24 mouse cellular contexts compared by ENCODE assay signal in genomic region chr19:18057256-18057890, GRCm38 (mm10).
DNase-seq lines count a peak whose midpoint lies in the region; ATAC-seq and TF ChIP-seq lines count a peak whose summit lies in the region.
"Had no signal": no experiment of that assay in that cellular context is flagged by ENCODE, and none has a peak within 500 bp of the region (broad histone marks: within the 10 kb centered on the region; RNA-seq: fewer than 3 reads in every experiment).

No protein-coding gene starts in this region.

- peak; percentile 33 to 48 for DNase-seq in cerebellum, postnatal 10 days
- no peak for DNase-seq in cerebellum, adult 11 months
- DNase-seq in kidney, adult 9 months = no peak
- DNase-seq in kidney, postnatal 0 days (ENCODE audit: low spot score) = peak; percentile 58
- no peak for DNase-seq in kidney, adult 11 months
- DNase-seq in limb, embryonic 10.5 days (ENCODE audit: low spot score) = no peak
- DNase-seq: adrenal gland, adult 8-10 months; adrenal gland, postnatal 14 days; adrenal gland, postnatal 36 days; B cell, adult 2 months; cerebellum, adult 18-20 months; cerebellum, adult 8-10 months; cerebellum, adult 9-11 months had no signal

- H3K27ac ChIP-seq in kidney, embryonic 15.5 days = peak overlapping the region; percentile 27; the same call in 1 of the 2 replicates
- H3K27ac ChIP-seq in kidney, postnatal 0 days = no peak overlapping the region
- H3K27ac ChIP-seq in limb, embryonic 13.5 days = peak overlapping the region; percentile 22; the same call in 1 of the 2 replicates
- no peak overlapping the region for H3K27ac ChIP-seq in limb, embryonic 10.5 days
- H3K27ac ChIP-seq: embryonic facial prominence, embryonic 10.5 days; embryonic facial prominence, embryonic 12.5 days; forebrain, embryonic 13.5 days; forebrain, embryonic 15.5 days had no signal

- no peak overlapping the region for H3K4me3 ChIP-seq in kidney, embryonic 15.5 days (replicated peaks)
- no peak overlapping the region for H3K4me3 ChIP-seq in kidney, postnatal 0 days (replicated peaks; ENCODE audit: low read depth, low read length)
- no peak overlapping the region for H3K4me3 ChIP-seq in limb, embryonic 13.5 days
- no peak overlapping the region for H3K4me3 ChIP-seq in limb, embryonic 10.5 days
- H3K4me3 ChIP-seq: embryonic facial prominence, embryonic 10.5 days; embryonic facial prominence, embryonic 12.5 days; forebrain, embryonic 13.5 days; forebrain, embryonic 15.5 days had no signal

- H3K9ac ChIP-seq in kidney, embryonic 15.5 days = no peak overlapping the region
- H3K9ac ChIP-seq in kidney, postnatal 0 days (ENCODE audit: low read depth, low read length) = no peak overlapping the region
- H3K9ac ChIP-seq in limb, embryonic 13.5 days = no peak overlapping the region
- H3K9ac ChIP-seq: embryonic facial prominence, embryonic 12.5 days; forebrain, embryonic 13.5 days; forebrain, embryonic 15.5 days had no signal

- H3K4me2 ChIP-seq in kidney, embryonic 15.5 days = no peak overlapping the region
- peak overlapping the region; percentile 44; the same call in 1 of the 2 replicates for H3K4me2 ChIP-seq in kidney, postnatal 0 days (ENCODE audit: low read length)
- no peak overlapping the region for H3K4me2 ChIP-seq in limb, embryonic 13.5 days (replicated peaks)
- H3K4me2 ChIP-seq: embryonic facial prominence, embryonic 12.5 days; forebrain, embryonic 13.5 days; forebrain, embryonic 15.5 days had no signal

- no peaks in the 10 kb centered on the region for H3K36me3 ChIP-seq in kidney, embryonic 15.5 days
- no peaks in the 10 kb centered on the region for H3K36me3 ChIP-seq in kidney, postnatal 0 days (ENCODE audit: insufficient read depth, low read length)
- H3K36me3 ChIP-seq in limb, embryonic 13.5 days = no peaks in the 10 kb centered on the region
- no peaks in the 10 kb centered on the region for H3K36me3 ChIP-seq in limb, embryonic 10.5 days
- H3K36me3 ChIP-seq: embryonic facial prominence, embryonic 10.5 days; embryonic facial prominence, embryonic 12.5 days; forebrain, embryonic 15.5 days; G1E had no signal

- no peak for TF ChIP-seq CTCF in kidney, postnatal 0 days (IDR thresholded peaks at IDR 0.05; ENCODE audit: low read depth)

- H3K9me3 ChIP-seq in kidney, embryonic 15.5 days (replicated peaks) = no peaks in the 10 kb centered on the region
- H3K9me3 ChIP-seq in kidney, postnatal 0 days (replicated peaks; ENCODE audit: low read length) = no peaks in the 10 kb centered on the region
- H3K9me3 ChIP-seq in limb, embryonic 13.5 days = no peaks in the 10 kb centered on the region
- no peaks in the 10 kb centered on the region for H3K9me3 ChIP-seq in limb, embryonic 10.5 days (replicated peaks)
- H3K9me3 ChIP-seq: embryonic facial prominence, embryonic 10.5 days; embryonic facial prominence, embryonic 12.5 days; forebrain, embryonic 13.5 days; forebrain, embryonic 15.5 days; G1E had no signal

- ATAC-seq in kidney, embryonic 15.5 days (replicated peaks; ENCODE audit: low FRiP score) = peak; percentile 66
- no peak for ATAC-seq in kidney, postnatal 0 days (replicated peaks; ENCODE audit: low FRiP score, low read depth)
- ATAC-seq in limb, embryonic 13.5 days (ENCODE audit: low FRiP score, low read depth) = no peak
- ATAC-seq: activated CD4-positive, CD25-positive, alpha-beta regulatory T cell, adult 4 months; CD4-positive, CD25-positive, alpha-beta regulatory T cell, adult 4 months; forebrain, embryonic 13.5 days; forebrain, embryonic 15.5 days; Patski had no signal

- no peaks in the 10 kb centered on the region for H3K27me3 ChIP-seq in kidney, embryonic 15.5 days
- no peaks in the 10 kb centered on the region for H3K27me3 ChIP-seq in kidney, postnatal 0 days (ENCODE audit: insufficient read depth, low read length)
- H3K27me3 ChIP-seq in limb, embryonic 13.5 days = peaks cover 9% of the 10 kb centered on the region; the same call in 1 of the 2 replicates
- H3K27me3 ChIP-seq in limb, embryonic 10.5 days (ENCODE audit: low read depth, poor library complexity, severe bottlenecking) = no peaks in the 10 kb centered on the region
- H3K27me3 ChIP-seq: CH12.LX; embryonic facial prominence, embryonic 12.5 days; forebrain, embryonic 13.5 days; forebrain, embryonic 15.5 days had no signal

- WGBS in kidney, embryonic 15.5 days = 62% methylated on average over 7 of the region's 7 CpGs
- 46% methylated on average over 7 of the region's 7 CpGs for WGBS in kidney, postnatal 0 days
- WGBS in limb, embryonic 13.5 days = 64% methylated on average over 7 of the region's 7 CpGs
- WGBS in limb, embryonic 10.5 days = 91% methylated on average over 7 of the region's 7 CpGs

- peaks cover 6% of the 10 kb centered on the region; the same call in 1 of the 2 replicates for H3K4me1 ChIP-seq in kidney, embryonic 15.5 days
- no peaks in the 10 kb centered on the region for H3K4me1 ChIP-seq in kidney, postnatal 0 days (replicated peaks; ENCODE audit: insufficient read depth, low read length)
- H3K4me1 ChIP-seq in limb, embryonic 13.5 days = peaks cover 13% of the 10 kb centered on the region
- H3K4me1 ChIP-seq in limb, embryonic 10.5 days = no peaks in the 10 kb centered on the region
- H3K4me1 ChIP-seq: embryonic facial prominence, embryonic 12.5 days; forebrain, embryonic 13.5 days; forebrain, embryonic 15.5 days had no signal

Comparison
In these comparisons a context has a peak if more than half of its experiments do, and no peak if none do; other contexts are left out.
1. DNase-seq: peak in cerebellum, postnatal 10 days (2 of 2) and kidney, postnatal 0 days (single experiment); none in cerebellum, adult 11 months (single experiment), kidney, adult 9 months (single experiment), kidney, adult 11 months (single experiment) and limb, embryonic 10.5 days (single experiment).
2. H3K27ac ChIP-seq: peak in kidney, embryonic 15.5 days (single experiment) and limb, embryonic 13.5 days (single experiment); none in kidney, postnatal 0 days (single experiment) and limb, embryonic 10.5 days (single experiment).